Mouse (Mus musculus): ENCODE measurements around the gene Socs1. TPM values are rescaled to one million over a fixed set of nuclear protein-coding genes. Genes with fewer than 3 reads are reported as not detected.

Gene Socs1
- polyA plus RNA-seq, 1 experiment = 1.9 TPM

GRCm38 (mm10) chr16:10762569-10763180 is 22.7 kb downstream of the Socs1 start:
- TF ChIP-seq CTCF (IDR thresholded peaks at IDR 0.05; ENCODE audit: low read depth, low read length) (no peak), POLR2A (IDR thresholded peaks at IDR 0.05; ENCODE audit: insufficient read depth, low read length) (no peak), EP300 (IDR thresholded peaks at IDR 0.05; ENCODE audit: insufficient read depth, low read depth, low read length) (no peak)
- H3K27me3 ChIP-seq (ENCODE audit: control insufficient read depth, insufficient read depth, low read length, poor library complexity, severe bottlenecking) = no peaks in the 10 kb centered on the region

GRCm38 (mm10) chr16:10761182-10761581 is 24.2 kb downstream of the Socs1 start:
- Histone ChIP-seq H3K4me1 (ENCODE audit: control insufficient read depth, insufficient read depth, low read length) (no peaks in the 10 kb centered on the region), H3K27ac (ENCODE audit: insufficient read depth, low read length) (no peak overlapping the region), H3K9ac (ENCODE audit: low read depth, poor library complexity, severe bottlenecking) (no peak overlapping the region), H3K9me3 (replicated peaks; ENCODE audit: control insufficient read depth, insufficient read depth, low read length, poor library complexity, severe bottlenecking) (no peaks in the 10 kb centered on the region), H3K36me3 (ENCODE audit: control insufficient read depth, insufficient read depth, low read length, poor library complexity, severe bottlenecking) (no peaks in the 10 kb centered on the region), H3K27me3 (ENCODE audit: control insufficient read depth, insufficient read depth, low read length, poor library complexity, severe bottlenecking) (no peaks in the 10 kb centered on the region), H3K4me3 (ENCODE audit: low read depth, low read length) (no peak overlapping the region)
- TF ChIP-seq POLR2A (IDR thresholded peaks at IDR 0.05; ENCODE audit: insufficient read depth, low read length) (no peak), EP300 (IDR thresholded peaks at IDR 0.05; ENCODE audit: insufficient read depth, low read depth, low read length) (no peak), CTCF (IDR thresholded peaks at IDR 0.05; ENCODE audit: low read depth, low read length) (no peak)

More at GRCm38 (mm10) chr16:10762569-10763180, 22.7 kb downstream of the Socs1 start:
- H3K4me1 ChIP-seq (ENCODE audit: control insufficient read depth, insufficient read depth, low read length) = no peaks in the 10 kb centered on the region
- no peak overlapping the region for H3K27ac ChIP-seq (ENCODE audit: insufficient read depth, low read length)
- H3K36me3 ChIP-seq (ENCODE audit: control insufficient read depth, insufficient read depth, low read length, poor library complexity, severe bottlenecking) = no peaks in the 10 kb centered on the region
- no peak overlapping the region for H3K4me3 ChIP-seq (ENCODE audit: low read depth, low read length)
- no peak overlapping the region for H3K9ac ChIP-seq (ENCODE audit: low read depth, poor library complexity, severe bottlenecking)
- no peaks in the 10 kb centered on the region for H3K9me3 ChIP-seq (replicated peaks; ENCODE audit: control insufficient read depth, insufficient read depth, low read length, poor library complexity, severe bottlenecking)

GRCm38 (mm10) chr16:10756168-10756567 is 29.2 kb downstream of the Socs1 start:
- Histone ChIP-seq H3K36me3 (ENCODE audit: control insufficient read depth, insufficient read depth, low read length, poor library complexity, severe bottlenecking) (no peaks in the 10 kb centered on the region), H3K4me1 (ENCODE audit: control insufficient read depth, insufficient read depth, low read length) (no peaks in the 10 kb centered on the region), H3K9ac (ENCODE audit: low read depth, poor library complexity, severe bottlenecking) (no peak overlapping the region), H3K27me3 (ENCODE audit: control insufficient read depth, insufficient read depth, low read length, poor library complexity, severe bottlenecking) (no peaks in the 10 kb centered on the region), H3K4me3 (ENCODE audit: low read depth, low read length) (no peak overlapping the region), H3K27ac (ENCODE audit: insufficient read depth, low read length) (no peak overlapping the region), H3K9me3 (replicated peaks; ENCODE audit: control insufficient read depth, insufficient read depth, low read length, poor library complexity, severe bottlenecking) (no peaks in the 10 kb centered on the region)
- TF ChIP-seq EP300 (IDR thresholded peaks at IDR 0.05; ENCODE audit: insufficient read depth, low read depth, low read length) = no peak
- no peak for TF ChIP-seq POLR2A (IDR thresholded peaks at IDR 0.05; ENCODE audit: insufficient read depth, low read length)
- TF ChIP-seq CTCF (IDR thresholded peaks at IDR 0.05; ENCODE audit: low read depth, low read length) = no peak

- Histone ChIP-seq H3K9ac (ENCODE audit: low read depth, poor library complexity, severe bottlenecking) (no peak overlapping the region), H3K27me3 (ENCODE audit: control insufficient read depth, insufficient read depth, low read length, poor library complexity, severe bottlenecking) (no peaks in the 10 kb centered on the region), H3K27ac (ENCODE audit: insufficient read depth, low read length) (no peak overlapping the region), H3K4me3 (ENCODE audit: low read depth, low read length) (no peak overlapping the region), H3K9me3 (replicated peaks; ENCODE audit: control insufficient read depth, insufficient read depth, low read length, poor library complexity, severe bottlenecking) (no peaks in the 10 kb centered on the region), H3K36me3 (ENCODE audit: control insufficient read depth, insufficient read depth, low read length, poor library complexity, severe bottlenecking) (no peaks in the 10 kb centered on the region), H3K4me1 (ENCODE audit: control insufficient read depth, insufficient read depth, low read length) (no peaks in the 10 kb centered on the region)
- TF ChIP-seq EP300 (IDR thresholded peaks at IDR 0.05; ENCODE audit: insufficient read depth, low read depth, low read length) = no peak
- no peak for TF ChIP-seq CTCF (IDR thresholded peaks at IDR 0.05; ENCODE audit: low read depth, low read length)
These were observed 30.6 kb downstream of the Socs1 start for GRCm38 (mm10) chr16:10754521-10755296.

GRCm38 (mm10) chr16:10749824-10750223 is 35.5 kb downstream of the Socs1 start:
- Histone ChIP-seq H3K27me3 (ENCODE audit: control insufficient read depth, insufficient read depth, low read length, poor library complexity, severe bottlenecking) (no peaks in the 10 kb centered on the region), H3K9me3 (replicated peaks; ENCODE audit: control insufficient read depth, insufficient read depth, low read length, poor library complexity, severe bottlenecking) (no peaks in the 10 kb centered on the region), H3K36me3 (ENCODE audit: control insufficient read depth, insufficient read depth, low read length, poor library complexity, severe bottlenecking) (no peaks in the 10 kb centered on the region), H3K27ac (ENCODE audit: insufficient read depth, low read length) (no peak overlapping the region), H3K4me1 (ENCODE audit: control insufficient read depth, insufficient read depth, low read length) (no peaks in the 10 kb centered on the region), H3K9ac (ENCODE audit: low read depth, poor library complexity, severe bottlenecking) (no peak overlapping the region), H3K4me3 (ENCODE audit: low read depth, low read length) (no peak overlapping the region)
- no peak for TF ChIP-seq EP300 (IDR thresholded peaks at IDR 0.05; ENCODE audit: insufficient read depth, low read depth, low read length)
- no peak for TF ChIP-seq POLR2A (IDR thresholded peaks at IDR 0.05; ENCODE audit: insufficient read depth, low read length)
- TF ChIP-seq CTCF (IDR thresholded peaks at IDR 0.05; ENCODE audit: low read depth, low read length) = no peak

GRCm38 (mm10) chr16:10749226-10749625 is 36.1 kb downstream of the Socs1 start:
- TF ChIP-seq POLR2A (IDR thresholded peaks at IDR 0.05; ENCODE audit: insufficient read depth, low read length) (no peak), EP300 (IDR thresholded peaks at IDR 0.05; ENCODE audit: insufficient read depth, low read depth, low read length) (no peak), CTCF (IDR thresholded peaks at IDR 0.05; ENCODE audit: low read depth, low read length) (no peak)
- Histone ChIP-seq H3K4me1 (ENCODE audit: control insufficient read depth, insufficient read depth, low read length) (no peaks in the 10 kb centered on the region), H3K36me3 (ENCODE audit: control insufficient read depth, insufficient read depth, low read length, poor library complexity, severe bottlenecking) (no peaks in the 10 kb centered on the region), H3K9ac (ENCODE audit: low read depth, poor library complexity, severe bottlenecking) (no peak overlapping the region), H3K27me3 (ENCODE audit: control insufficient read depth, insufficient read depth, low read length, poor library complexity, severe bottlenecking) (no peaks in the 10 kb centered on the region), H3K4me3 (ENCODE audit: low read depth, low read length) (no peak overlapping the region), H3K9me3 (replicated peaks; ENCODE audit: control insufficient read depth, insufficient read depth, low read length, poor library complexity, severe bottlenecking) (no peaks in the 10 kb centered on the region), H3K27ac (ENCODE audit: insufficient read depth, low read length) (no peak overlapping the region)

Measured in ES-Bruce4 (cell line).